Mouse (Mus musculus): ENCODE data around the gene Fbxw21.
"Not testable (repeated sequence)": the region's sequence is repeated elsewhere in the genome, so short reads cannot be mapped to it uniquely, and the experiment has no call there.

The Fbxw21 gene

GRCm38 (mm10) chr9:109161941-109162340, at the start of gene Fbxw21:
Fbxw21 (minus strand) TSS chr9:109162041.
- no peak for DNase-seq (ENCODE audit: low spot score in 2 of 2)

DNA sequence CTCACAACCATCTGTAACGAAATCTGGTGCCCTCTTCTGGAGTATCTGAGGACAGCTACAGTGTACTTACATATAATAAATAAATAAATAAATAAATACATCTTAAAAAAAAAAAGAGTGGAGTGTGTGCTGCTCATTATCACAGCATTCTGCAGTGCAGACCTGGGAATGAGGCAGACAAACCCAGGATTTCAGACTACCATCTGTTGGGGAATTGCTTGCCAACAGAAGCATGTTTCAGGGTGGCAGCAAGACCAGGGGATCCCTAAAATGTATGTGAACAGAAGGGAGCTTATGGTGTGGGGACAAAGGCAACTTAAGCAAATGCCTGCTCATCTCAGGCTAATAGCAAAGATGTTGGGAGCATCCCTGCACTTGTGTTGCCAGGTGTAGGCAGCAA, 39.5 kb upstream of the Fbxw21 start:
- not testable (repeated sequence) for DNase-seq (ENCODE audit: low spot score in 2 of 2)

DNA sequence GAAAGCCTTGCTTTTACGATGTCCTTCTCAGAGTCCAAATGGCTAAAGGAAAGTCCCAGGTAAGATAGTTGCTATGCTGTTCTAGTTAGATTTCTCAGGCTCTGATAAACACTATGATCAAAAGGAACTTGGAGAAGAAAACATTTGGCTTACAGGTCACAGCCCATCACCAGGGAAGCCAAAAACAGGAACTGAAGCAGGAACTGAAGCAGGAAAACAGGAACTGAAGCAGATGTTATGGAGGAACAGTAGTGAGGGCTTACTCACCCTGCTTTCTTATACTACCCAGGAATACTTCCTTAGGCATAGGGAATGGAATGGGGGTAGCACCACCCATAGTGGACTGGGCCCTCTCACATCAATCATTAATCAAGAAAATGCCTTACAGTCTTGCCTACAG, 38.5 kb upstream of the Fbxw21 start:
- DNase-seq (ENCODE audit: low spot score in 2 of 2): no peak

- DNase-seq (ENCODE audit: low spot score in 2 of 2): no peak
Measured at GRCm38 (mm10) chr9:109199353-109199752, 37.5 kb upstream of the Fbxw21 start.

- DNase-seq (ENCODE audit: low spot score in 2 of 2): not testable (repeated sequence)
Measured at GRCm38 (mm10) chr9:109195875-109196274, 34.0 kb upstream of the Fbxw21 start, which contains the start of gene Fbxw13. Fbxw13 (minus strand) TSS chr9:109195975.

GRCm38 (mm10) chr9:109177208-109177607, 15.4 kb upstream of the Fbxw21 start:
- no peak for DNase-seq (ENCODE audit: low spot score in 2 of 2)

DNA sequence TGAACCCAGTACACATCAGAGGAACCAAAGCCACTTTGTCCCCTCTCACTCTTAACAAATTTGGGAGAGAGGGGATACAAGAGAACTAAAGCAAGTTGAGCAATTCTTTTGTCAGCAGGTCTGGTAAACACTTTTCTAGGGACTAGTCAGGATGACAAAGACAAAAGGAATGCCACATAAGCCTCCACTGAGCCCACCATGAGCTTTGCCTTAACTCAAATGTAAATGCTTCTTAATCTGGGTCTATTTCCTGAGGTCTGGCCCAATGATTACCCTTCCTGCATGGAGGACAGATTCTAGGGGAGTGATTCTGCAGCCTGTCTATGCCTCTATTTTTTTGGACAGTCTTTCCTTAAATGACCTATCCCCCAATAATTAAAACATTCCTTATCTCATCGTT, 14.5 kb upstream of the Fbxw21 start:
- DNase-seq (ENCODE audit: low spot score in 2 of 2): no peak

- DNase-seq (ENCODE audit: low spot score in 2 of 2): no peak
Measured at GRCm38 (mm10) chr9:109167316-109167715, 5.5 kb upstream of the Fbxw21 start.

DNA sequence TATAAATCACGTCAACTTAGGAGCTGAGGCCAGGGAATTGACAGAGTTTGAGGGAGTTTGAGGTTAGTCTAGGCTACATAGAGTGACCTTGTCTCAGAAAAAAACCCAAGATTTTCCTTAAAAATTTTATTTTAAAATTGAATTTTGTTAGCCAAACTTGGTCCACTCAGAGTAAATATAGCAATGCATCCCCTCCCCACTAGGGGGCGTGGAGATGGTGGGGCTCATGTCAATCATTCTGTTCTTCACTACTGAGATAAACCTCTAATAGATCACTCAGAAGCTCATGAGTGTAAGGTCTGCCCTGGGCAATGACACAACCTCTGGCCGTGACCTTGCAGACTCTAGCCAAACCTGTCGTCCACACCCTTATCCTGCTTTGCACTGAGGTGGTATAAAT, 21.4 kb downstream of the Fbxw21 start:
- DNase-seq (ENCODE audit: low spot score in 2 of 2): not testable (repeated sequence)

GRCm38 (mm10) chr9:109130076-109130475, 31.8 kb downstream of the Fbxw21 start:
- no peak for DNase-seq (ENCODE audit: low spot score in 2 of 2)

GRCm38 (mm10) chr9:109128211-109128610, 33.6 kb downstream of the Fbxw21 start:
- no peak for DNase-seq (ENCODE audit: low spot score in 2 of 2)

GRCm38 (mm10) chr9:109127076-109127475, 34.8 kb downstream of the Fbxw21 start:
- no peak for DNase-seq (ENCODE audit: low spot score in 2 of 2)

DNA sequence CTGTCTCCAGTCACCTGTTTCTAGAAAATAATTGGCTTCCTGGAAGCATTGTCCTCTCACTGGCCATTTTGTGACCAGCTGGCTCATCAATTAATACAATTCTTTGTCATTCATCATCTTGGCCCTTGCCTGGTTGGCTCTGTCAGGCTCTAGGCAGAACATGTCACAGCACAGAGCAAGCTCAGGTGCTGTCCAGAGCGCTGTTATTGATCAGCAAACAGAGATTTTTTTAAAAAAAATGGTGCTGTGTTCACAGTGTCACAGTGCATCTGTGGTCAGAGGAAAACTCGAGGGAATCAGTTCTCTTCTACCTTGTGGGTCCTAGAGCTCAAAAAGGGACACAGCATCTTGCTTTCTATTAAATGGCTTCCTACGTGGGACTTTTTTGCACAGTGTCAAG, 36.4 kb downstream of the Fbxw21 start:
- no peak for DNase-seq (ENCODE audit: low spot score in 2 of 2)

GRCm38 (mm10) chr9:109125043-109125442, 36.8 kb downstream of the Fbxw21 start:
- DNase-seq (ENCODE audit: low spot score in 2 of 2): no peak

DNA sequence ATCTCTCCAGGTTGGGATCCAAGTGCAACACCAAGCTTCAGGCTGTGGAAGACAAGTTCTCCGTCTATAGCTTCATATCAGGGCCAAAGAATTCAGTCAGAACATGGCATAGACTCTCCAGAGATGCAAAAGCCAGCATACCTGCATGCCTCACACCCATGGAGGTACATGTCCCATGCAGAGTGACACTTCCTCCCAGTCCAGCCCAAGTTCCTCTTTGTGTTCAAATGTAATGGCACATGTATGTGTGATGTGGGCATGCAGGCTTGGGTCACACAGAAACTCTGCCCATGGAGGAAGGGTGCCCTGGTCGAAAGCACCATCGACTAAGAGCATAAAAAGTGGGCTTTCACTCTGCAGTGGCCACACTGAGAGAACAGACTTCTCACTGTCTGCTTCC, 37.7 kb downstream of the Fbxw21 start:
- no peak for DNase-seq (ENCODE audit: low spot score in 2 of 2)

GRCm38 (mm10) chr9:109123266-109123665, 38.6 kb downstream of the Fbxw21 start:
- DNase-seq (ENCODE audit: low spot score in 2 of 2): no peak

- DNase-seq (ENCODE audit: low spot score in 2 of 2): no peak
Measured at GRCm38 (mm10) chr9:109122553-109123085, 39.2 kb downstream of the Fbxw21 start.

DNA sequence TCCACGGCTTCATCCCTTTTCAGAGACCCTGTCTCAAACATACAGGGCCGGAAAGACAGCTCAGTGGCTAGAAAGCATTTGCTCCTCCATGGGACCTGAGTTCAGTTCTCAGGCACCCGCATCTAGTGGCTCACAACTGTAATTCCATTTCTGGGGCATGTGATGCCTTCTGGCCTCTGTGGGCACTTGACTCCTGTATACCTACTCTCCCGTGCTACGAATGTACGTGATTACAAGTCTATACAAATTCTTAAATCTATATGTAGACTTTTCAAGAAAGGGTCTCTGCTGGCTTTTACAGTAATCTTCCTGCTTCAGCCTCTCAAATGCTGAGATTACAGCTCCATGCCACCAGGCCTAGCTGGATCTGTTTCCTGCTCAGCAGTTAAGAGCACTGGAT, 40.9 kb downstream of the Fbxw21 start:
- DNase-seq (ENCODE audit: low spot score in 2 of 2): no peak

DNA sequence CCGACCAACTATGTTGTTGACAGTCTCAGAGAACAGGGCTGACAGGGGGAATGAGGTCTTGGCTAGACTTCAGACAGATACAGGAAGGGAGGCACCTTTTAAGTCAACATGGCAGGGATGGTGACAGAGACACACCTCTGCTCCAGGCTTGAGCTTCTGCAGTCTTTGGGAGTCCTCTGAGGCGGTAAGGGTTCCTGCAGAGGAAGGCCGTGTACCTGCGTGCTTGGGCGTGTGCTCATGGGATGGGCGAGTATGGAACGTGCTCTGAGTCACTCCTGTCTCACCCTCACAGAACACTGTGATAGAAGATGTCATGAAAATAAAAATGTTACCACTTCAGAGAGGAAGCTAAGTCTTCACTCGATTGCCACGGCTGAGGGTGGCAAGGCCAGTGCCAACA, 42.3 kb downstream of the Fbxw21 start:
- DNase-seq (ENCODE audit: low spot score in 2 of 2): no peak

DNA sequence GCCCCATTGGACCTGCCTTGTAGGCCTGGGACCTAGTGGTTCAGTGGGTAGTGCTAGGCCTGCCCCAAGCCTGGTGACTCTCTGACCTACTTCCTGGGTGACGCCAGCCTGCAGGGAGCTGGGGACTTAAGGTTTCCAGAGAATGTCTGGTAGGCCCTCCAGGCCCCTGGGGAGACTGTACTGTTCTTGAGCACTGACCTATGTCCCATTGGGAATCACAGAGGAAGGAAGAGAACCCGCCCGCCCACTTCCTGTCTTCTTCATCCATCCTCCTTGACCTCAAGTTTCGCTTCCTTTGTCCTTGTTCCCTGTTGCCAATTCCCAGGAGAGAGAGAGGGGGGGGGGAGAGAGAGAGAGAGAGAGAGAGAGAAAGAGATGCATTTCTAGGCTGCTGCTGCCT, 43.7 kb downstream of the Fbxw21 start:
- DNase-seq (ENCODE audit: low spot score in 2 of 2): no peak

DNA sequence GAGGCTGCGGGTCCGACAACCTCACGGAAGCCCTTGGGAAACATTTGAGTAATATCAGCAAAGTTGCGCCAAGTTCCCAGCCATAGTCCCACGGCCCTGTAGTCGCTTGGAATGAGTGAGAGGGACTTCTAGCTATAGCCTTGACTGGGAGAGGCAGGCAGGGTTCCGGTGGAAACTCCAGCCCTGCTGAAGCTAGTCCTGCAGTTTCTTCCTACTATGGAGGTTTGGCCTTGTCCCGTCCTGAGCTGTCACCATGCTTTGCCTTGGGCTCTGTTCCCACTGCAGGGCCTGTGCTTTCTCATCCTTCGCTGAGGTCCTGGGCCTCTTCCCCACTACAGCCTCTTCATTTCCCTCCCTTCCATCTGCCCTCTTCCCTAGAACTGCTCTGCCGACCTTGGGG, 45.6 kb downstream of the Fbxw21 start:
- no peak for DNase-seq (ENCODE audit: low spot score in 2 of 2)

DNA sequence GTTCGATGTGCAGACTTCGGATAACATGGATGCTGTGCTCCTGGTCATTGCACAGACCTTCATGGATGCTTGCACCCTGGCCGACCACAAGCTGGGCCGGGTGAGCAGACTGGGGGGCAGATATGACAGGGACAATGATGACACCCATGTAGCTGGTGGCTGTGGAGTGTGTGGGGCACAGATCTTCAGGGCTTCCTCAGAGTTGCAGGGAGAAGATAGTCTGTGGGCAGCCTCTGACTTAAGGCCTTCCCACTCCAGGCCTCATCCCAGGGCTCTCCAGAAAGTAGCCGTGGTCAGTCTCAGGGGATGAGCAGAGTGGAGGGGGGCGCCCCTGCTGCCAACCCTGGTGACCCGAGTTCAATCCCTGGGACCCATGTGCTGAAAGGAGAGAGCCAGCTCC, 47.0 kb downstream of the Fbxw21 start:
- no peak for DNase-seq (ENCODE audit: low spot score in 2 of 2)

- no peak for DNase-seq (ENCODE audit: low spot score in 2 of 2)
Measured at GRCm38 (mm10) chr9:109114276-109114675, 47.6 kb downstream of the Fbxw21 start.

- DNase-seq (ENCODE audit: low spot score in 2 of 2): no peak
Measured at GRCm38 (mm10) chr9:109113331-109113730, 48.5 kb downstream of the Fbxw21 start.

All from urinary bladder, adult 18-20 months (tissue).